Mouse (Mus musculus): ENCODE results near the gene Casp9.

- TF ChIP-seq POLR2A (IDR thresholded peaks at IDR 0.05; ENCODE audit: insufficient read length, low read depth): no peak
- no peak for TF ChIP-seq MAX (IDR thresholded peaks at IDR 0.05; ENCODE audit: low read depth)
- TF ChIP-seq USF1 (IDR thresholded peaks at IDR 0.05; ENCODE audit: low read depth): no peak
- TF ChIP-seq MYOG (IDR thresholded peaks at IDR 0.05; ENCODE audit: control insufficient read depth in 1 of 3, insufficient read depth in 1 of 3, insufficient read length in 2 of 3, low read depth in 2 of 3): no peak
- TF ChIP-seq POLR2AphosphoS2 (IDR thresholded peaks at IDR 0.05; ENCODE audit: insufficient read length, low read depth): no peak
- TF ChIP-seq MYOD1 (IDR thresholded peaks at IDR 0.05; ENCODE audit: control insufficient read depth in 1 of 3, insufficient read length in 2 of 3, low read depth in 2 of 3): no peak
- TF ChIP-seq CEBPB (IDR thresholded peaks at IDR 0.05; ENCODE audit: insufficient read depth, poor library complexity, severe bottlenecking): no peak
These were observed 28.4 kb upstream of the Casp9 start for GRCm38 (mm10) chr4:141765008-141765407.
